Mouse (Mus musculus) layer of hippocampus, postnatal 36 days (tissue): ENCODE measurements around the gene Nfia. TPM values are rescaled to one million over a fixed set of nuclear protein-coding genes. Genes with fewer than 3 reads are reported as not detected.

Experiments used
- DNase-seq, 2 experiments: peaks; one replicate each; pipeline ENCODE4 v3.0.0; 2022
- total RNA-seq, 2 experiments: library from RNA; stranded (reverse); gene quantifications; 2 replicates each; pipeline ENCODE4 v1.2.3; 2021

Nfia gene
- 100 to 1,000 TPM; 103 to 121 TPM for total RNA-seq

- DNase-seq, result no peak
Measured at GRCm38 (mm10) chr4:97772641-97773040, at the start of gene Nfia. Gene Nfia (plus strand): TSS chr4:97772734.

DNA sequence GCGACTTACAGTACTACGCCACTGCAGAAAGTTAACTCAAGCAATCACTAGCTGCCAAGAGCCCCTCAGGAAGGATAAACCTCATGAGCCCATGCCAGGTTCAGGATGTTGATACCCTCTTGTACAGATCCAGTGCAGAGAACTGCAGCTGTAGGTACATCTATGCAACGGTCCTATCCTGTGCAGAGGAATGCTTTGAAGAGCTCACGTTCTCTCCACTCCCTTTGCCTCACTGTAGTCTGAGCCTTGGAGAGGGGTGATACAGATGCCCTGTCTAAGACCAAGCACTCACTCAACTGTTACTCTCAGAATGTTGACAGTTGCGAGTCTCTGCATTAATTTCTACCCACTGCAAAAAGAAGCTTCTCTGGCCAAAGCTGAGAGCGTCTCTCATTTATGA, 49.2 kb upstream of the Nfia start:
- no peak for DNase-seq

GRCm38 (mm10) chr4:97728520-97728919, 44.0 kb upstream of the Nfia start:
- no peak for DNase-seq

DNA sequence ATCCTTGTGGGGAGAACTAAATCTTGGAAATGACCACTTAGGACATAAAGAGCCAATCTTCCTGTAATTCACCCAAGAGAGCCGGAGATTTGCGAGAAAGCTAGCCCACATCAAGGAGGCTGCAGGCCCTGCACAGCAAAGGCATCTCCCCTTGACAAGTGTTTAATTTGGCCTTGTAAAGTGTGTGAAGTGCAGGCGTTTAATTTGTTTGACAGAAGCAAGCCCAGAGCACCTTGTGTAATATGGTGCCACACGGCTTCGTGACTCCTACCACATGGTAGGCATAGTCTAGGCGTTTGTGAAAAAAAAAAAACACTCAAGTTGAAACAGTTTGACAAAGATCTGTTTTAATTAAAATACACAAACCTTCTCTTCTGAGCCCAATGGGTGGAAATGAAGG, 42.5 kb upstream of the Nfia start:
- DNase-seq, result no peak

- DNase-seq, result no peak
Measured at GRCm38 (mm10) chr4:97730416-97730815, 42.1 kb upstream of the Nfia start.

- DNase-seq, result no peak
Measured at GRCm38 (mm10) chr4:97733392-97733791, 39.1 kb upstream of the Nfia start.

- DNase-seq, result no peak
Measured at GRCm38 (mm10) chr4:97743932-97744331, 28.6 kb upstream of the Nfia start.

DNA sequence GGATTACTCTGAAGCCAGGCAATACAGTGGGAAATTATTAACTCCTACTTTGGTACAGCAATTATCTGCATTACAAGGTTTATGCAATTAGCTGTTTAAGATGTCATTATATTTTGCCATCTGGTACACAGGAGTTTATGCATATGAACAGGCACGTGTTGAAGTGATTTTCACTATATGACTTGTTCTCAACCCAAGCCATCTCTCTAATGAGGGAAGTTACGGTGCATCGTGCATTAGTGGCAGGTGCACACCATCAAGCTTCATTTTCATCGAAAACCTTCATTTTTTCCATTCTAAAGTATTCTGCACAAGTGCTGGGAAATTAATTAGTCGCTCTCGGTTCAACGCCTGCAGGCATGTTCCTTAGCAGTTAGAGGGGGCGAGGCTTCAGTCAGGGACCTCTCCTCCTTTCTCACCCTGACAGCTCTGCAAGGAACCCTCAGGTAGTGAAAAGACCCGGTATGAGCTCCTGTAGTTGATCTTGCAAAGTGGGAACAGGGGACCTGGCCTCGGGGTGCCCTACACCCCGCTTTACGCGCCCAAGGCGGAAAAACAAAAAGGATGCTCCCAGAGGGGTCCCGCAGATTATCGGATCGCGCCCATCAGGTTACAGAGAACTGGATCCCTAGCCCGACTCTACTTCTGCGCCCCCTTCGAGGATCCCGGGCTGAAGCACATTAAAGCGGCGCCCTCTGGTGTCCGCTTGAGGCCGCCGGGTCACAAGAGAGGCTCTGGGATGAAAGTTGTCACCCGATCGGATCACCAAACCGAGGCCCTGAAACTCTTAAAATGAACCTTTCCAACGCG, 27.0 kb upstream of the Nfia start:
- DNase-seq, result peak; percentile 75 to 77

DNA sequence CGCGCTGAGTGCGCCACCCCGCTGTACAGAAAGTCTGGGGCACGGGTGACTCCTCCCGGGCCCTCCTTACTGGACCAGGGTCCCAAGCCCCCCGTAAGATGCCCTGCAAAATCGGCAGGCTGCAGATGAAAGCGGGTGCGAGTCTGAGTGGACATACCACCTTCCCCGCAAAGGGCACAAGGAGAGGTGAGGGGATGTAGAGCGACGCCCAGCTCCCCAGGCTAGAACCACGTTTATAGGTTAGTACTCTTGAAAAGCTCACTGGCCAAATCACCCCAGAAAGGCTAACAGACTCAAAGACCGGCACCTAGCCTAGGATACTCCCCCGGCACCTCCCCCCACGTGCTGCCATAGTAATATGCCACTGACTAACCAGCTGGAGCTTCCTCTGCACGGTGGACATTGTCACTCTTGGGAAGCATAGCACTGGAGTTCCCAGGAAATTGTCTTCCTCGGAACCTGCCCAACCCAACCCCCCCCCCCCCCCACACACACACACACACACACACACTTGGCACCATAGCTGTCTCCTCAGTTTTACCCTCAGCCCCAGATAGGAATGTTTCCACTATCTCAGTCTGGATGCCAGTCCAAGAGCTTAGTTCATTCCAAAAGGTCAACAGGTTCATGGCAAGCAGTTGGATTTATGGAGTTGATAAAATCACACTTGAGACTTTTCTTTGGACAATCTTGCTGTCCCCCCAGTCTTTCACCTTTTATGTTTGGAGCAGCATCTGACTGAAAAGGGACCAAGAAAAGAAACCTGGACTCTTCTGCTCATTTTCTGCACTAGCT, 26.2 kb upstream of the Nfia start:
- DNase-seq, result no peak

DNA sequence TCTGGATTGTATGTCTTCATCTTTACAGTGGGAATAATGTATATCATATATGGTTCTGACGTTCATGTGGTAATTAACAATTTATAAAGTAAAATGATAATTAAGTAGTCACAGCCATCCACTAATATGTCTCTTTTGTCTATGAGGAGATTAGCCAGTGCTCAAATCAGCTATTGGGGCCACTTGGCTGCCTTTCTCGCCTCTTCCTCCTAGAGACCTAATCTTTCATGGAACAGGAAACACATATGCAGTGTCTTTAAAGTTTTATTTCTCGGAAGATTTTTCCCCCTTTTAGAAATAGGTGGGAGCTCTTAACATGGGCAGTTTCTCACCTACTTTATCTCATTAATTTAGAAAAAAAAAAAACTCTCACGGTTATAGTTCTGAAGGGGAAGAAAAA, 22.1 kb upstream of the Nfia start:
- DNase-seq, result no peak

DNA sequence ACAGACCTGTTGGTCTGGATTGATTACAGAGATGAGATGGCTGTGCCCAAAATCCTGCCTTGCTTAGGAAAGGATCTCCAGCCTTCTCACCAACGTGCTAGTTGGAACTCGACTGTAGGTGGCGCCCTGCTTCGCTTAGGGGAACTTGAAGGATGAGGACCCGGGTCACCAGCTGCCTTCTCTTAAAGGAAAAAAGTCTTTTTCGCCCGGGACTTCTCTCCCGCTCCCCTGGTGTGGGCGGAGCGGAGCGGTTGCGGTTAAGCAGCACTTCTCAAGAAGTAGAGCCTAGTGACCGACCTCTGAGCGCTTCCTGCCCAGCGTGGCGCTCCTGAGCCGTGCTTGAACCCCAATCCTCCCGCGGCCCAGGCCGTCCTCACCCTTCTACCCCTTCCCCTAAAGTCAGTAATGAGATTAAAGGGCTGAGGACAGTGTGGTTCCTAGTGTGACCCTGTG, 21.5 kb upstream of the Nfia start:
- peak; percentile 83 to 84 for DNase-seq

GRCm38 (mm10) chr4:97751483-97752251, 20.9 kb upstream of the Nfia start:
- no peak for DNase-seq

GRCm38 (mm10) chr4:97752276-97753010, 20.1 kb upstream of the Nfia start:
- no peak for DNase-seq

DNA sequence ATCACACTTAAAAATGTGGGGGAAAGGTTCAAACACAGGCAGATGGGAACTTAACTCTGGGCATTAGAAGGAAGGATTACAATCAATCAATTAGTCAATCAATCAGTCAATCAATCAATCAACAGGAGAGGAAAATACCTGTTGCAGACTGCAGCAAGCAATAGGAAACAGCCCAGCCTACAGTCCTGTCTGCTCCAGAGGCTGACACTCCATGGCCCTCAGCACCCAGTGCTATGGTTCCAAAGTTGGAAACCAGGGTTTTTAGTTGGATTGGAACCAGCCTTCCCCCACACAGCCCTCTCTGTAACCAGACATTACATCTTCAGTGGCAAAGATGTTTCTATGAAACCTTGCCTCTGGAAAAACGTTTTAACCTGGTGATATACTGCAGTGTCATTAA, 19.0 kb upstream of the Nfia start:
- no peak for DNase-seq

- no peak for DNase-seq
Measured at GRCm38 (mm10) chr4:97754241-97754640, 18.3 kb upstream of the Nfia start.

DNA sequence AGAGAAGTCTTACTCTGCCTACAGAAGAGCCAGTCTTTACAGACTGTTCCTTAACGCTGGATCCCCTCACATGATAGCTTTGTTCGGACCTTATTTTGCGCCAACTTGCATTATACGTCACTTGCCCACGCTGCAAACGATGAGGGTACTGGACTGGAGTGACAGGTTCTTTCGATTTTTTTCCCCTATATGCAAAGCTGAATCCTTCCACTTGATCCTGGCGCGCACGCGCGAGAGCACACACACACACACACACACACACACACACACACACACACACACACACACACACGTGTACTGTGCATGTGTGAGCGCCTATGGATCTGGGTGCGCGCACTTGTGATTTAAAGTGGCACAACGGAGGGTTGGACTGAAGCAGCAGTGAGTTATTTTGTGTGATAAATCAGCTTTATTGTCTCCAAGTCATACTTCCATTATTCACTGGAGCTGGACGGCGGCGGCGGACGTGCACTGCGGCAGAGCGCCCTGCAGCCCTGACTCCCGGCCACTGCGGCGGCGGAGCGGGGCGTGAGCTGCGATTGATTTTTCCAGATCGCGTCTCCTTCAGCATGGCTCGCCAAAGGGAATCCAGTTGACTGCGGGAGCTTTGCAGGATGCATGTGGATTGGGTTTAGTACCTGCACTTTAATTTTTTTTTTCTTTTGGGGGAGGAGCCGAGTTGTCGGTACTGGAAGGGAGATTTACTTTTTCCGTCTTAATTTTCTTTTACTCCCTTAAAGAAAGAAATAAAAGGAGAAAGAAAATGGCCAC, 15.1 kb upstream of the Nfia start:
- DNase-seq, result peak; percentile 66 to 68

DNA sequence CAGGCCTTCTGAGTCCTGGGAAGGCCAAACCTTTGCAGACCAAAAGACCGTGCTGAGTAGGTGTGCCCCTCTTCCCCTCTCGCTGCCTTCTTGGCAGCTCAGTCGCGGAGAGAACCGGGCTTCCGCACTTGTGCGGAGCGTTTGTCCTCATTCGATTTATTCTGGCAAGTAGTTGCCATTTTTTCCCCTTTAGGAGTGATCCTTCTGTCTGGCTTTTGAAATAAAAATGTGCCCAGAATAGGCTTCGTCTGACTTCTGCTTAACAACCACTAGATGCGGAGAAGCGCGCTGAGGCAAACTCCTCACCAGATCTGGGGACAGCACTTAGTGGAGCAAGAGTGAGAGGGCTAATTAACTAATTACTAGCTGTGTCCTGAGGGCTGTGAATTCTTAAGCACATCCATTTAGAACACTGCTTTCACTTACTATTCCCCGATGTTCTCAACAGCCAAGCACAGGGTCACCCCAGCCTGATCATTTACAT, 14.5 kb upstream of the Nfia start:
- peak in 1 of 2 experiments; percentile 40 for DNase-seq

GRCm38 (mm10) chr4:97758661-97759060, 13.9 kb upstream of the Nfia start:
- no peak for DNase-seq

DNA sequence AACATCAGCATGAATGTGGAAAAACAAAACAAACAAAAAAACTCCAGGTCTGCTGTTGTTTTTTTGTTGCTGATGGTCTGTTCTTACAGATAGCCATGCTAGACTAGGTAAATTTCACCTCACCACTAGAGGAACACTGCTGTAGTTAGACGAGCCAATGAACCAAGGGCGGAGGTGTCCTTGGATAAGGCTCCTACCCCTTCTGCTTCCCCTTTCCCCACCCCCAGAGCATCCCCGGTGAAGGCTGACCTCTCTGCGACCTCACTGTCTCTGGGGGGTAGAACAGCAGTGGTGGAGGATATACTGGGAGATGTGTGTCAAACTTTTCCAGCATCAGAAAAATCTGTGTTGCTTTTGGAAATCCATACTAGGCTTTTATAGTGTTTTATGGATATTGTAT, 7.9 kb upstream of the Nfia start:
- DNase-seq, result no peak

DNA sequence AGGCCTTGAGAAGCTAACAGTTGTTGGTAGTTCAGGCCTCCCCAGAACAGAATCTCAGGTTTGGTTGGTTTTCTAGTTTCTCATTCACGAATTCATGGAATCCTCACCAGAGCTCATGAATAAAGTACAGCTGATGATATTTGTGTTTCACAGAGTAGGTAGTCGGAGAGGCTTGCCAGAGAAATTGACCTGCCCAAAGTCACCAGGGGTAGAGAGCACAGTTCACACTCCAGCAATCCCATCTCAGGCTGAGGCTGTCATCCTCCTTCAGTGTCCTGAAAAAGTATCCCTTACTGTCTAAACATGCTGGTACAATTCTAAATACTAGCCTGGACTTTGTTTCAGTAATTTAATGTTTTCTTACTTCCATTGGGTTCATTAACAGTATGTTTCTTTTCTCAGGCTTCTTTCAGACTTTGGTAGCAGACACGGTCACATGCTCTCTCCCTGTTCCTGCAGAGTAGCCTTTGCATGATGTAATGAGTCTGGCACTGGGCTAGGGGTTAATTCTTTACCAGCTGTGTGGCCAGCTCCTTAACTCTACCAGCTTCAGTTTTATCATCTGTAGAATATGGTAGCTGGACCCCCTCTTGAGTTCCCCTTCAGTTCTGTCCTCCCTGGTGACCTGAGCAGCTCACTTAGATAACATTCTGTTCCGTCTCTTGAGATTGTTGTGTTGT, 7.1 kb upstream of the Nfia start:
- no peak for DNase-seq

DNA sequence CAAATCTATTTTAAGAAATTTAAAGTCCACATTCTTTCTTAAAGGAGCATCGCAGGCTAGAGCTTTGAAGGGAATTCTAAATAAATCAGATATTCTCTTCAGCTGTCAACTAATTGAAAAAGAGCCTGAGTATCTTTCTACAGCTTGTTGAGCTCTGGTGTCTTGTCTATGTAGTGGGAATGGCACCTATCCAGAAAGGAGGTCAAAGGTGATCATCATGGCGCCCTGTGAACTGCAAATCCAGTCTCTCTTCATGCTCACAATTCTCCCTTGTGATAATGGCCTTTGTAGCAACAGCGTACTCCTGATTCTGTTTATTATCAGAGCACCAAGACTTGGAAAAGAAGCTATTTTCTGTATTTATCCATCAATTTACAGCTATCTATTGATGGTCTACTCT, 6.4 kb upstream of the Nfia start:
- no peak for DNase-seq
